Mouse (Mus musculus): ENCODE data around the gene Elavl2.

Gene Elavl2

GRCm38 (mm10) chr4:91213917-91214316 is 186.7 kb downstream of the Elavl2 start:
- DNase-seq (ENCODE audit: low spot score): no peak

GRCm38 (mm10) chr4:91208415-91209292 is 191.9 kb downstream of the Elavl2 start:
- DNase-seq (ENCODE audit: low spot score): no peak

All from adipocyte (in vitro differentiated cells).